Mouse (Mus musculus) splenic B cell, adult 2 months (primary cell): ENCODE measurements around the gene Uggt2.

ENCODE experiments used
- DNase-seq: peaks from one replicate; pipeline ENCODE4 v3.0.0-alpha.2; 2011; ENCODE audit warnings: low read depth, low spot score
- H3K27me3 ChIP-seq: 2 replicates; pipeline ENCODE4 v1.6.1; 2012; ENCODE audit warnings: mild to moderate bottlenecking, low read length, moderate library complexity, mixed read lengths; ENCODE audit not compliant: control insufficient read depth, poor library complexity, insufficient read depth, severe bottlenecking
- H3K36me3 ChIP-seq: 2 replicates; pipeline ENCODE4 v1.6.1; 2012; ENCODE audit warnings: mild to moderate bottlenecking, low read length, moderate library complexity, mixed read lengths; ENCODE audit not compliant: control insufficient read depth, poor library complexity, insufficient read depth, severe bottlenecking

Uggt2 gene

GRCm38 (mm10) chr14:119098851-119099569, at the start of gene Uggt2:
Gene Uggt2 (minus strand): TSS chr14:119099430.
- H3K27me3 ChIP-seq = no peaks in the 10 kb centered on the region
- DNase-seq = no peak
- H3K36me3 ChIP-seq = no peaks in the 10 kb centered on the region

- Histone ChIP-seq H3K36me3 (no peaks in the 10 kb centered on the region), H3K27me3 (no peaks in the 10 kb centered on the region)
- no peak for DNase-seq
Measured at GRCm38 (mm10) chr14:119139381-119139950, 40.2 kb upstream of the Uggt2 start.

GRCm38 (mm10) chr14:119138786-119139100, 39.5 kb upstream of the Uggt2 start:
- Histone ChIP-seq H3K27me3 (no peaks in the 10 kb centered on the region), H3K36me3 (no peaks in the 10 kb centered on the region)
- DNase-seq = no peak

- no peaks in the 10 kb centered on the region for H3K27me3 ChIP-seq
- no peaks in the 10 kb centered on the region for H3K36me3 ChIP-seq
- DNase-seq = no peak
Measured at GRCm38 (mm10) chr14:119137906-119138785, 38.9 kb upstream of the Uggt2 start, which contains the start of gene Hs6st3. Gene Hs6st3 (plus strand): TSS chr14:119138341.

- Histone ChIP-seq H3K36me3 (no peaks in the 10 kb centered on the region), H3K27me3 (no peaks in the 10 kb centered on the region)
- no peak for DNase-seq
Measured at GRCm38 (mm10) chr14:119137512-119137905, 38.3 kb upstream of the Uggt2 start.

GRCm38 (mm10) chr14:119127330-119127729, 28.1 kb upstream of the Uggt2 start:
- Histone ChIP-seq H3K27me3 (no peaks in the 10 kb centered on the region), H3K36me3 (no peaks in the 10 kb centered on the region)
- DNase-seq = no peak

GRCm38 (mm10) chr14:119125840-119126239, 26.6 kb upstream of the Uggt2 start:
- Histone ChIP-seq H3K36me3 (no peaks in the 10 kb centered on the region), H3K27me3 (no peaks in the 10 kb centered on the region)
- DNase-seq = no peak

GRCm38 (mm10) chr14:119124061-119124460, 24.8 kb upstream of the Uggt2 start:
- H3K27me3 ChIP-seq = no peaks in the 10 kb centered on the region
- no peaks in the 10 kb centered on the region for H3K36me3 ChIP-seq
- no peak for DNase-seq

GRCm38 (mm10) chr14:119123582-119123981, 24.4 kb upstream of the Uggt2 start:
- no peak for DNase-seq
- Histone ChIP-seq H3K27me3 (no peaks in the 10 kb centered on the region), H3K36me3 (no peaks in the 10 kb centered on the region)

GRCm38 (mm10) chr14:119112558-119112957, 13.3 kb upstream of the Uggt2 start:
- no peak for DNase-seq
- Histone ChIP-seq H3K36me3 (no peaks in the 10 kb centered on the region), H3K27me3 (no peaks in the 10 kb centered on the region)

- no peak for DNase-seq
- no peaks in the 10 kb centered on the region for H3K36me3 ChIP-seq
- no peaks in the 10 kb centered on the region for H3K27me3 ChIP-seq
Measured at GRCm38 (mm10) chr14:119109776-119110218, 10.6 kb upstream of the Uggt2 start.

- Histone ChIP-seq H3K27me3 (no peaks in the 10 kb centered on the region), H3K36me3 (no peaks in the 10 kb centered on the region)
- no peak for DNase-seq
Measured at GRCm38 (mm10) chr14:119108776-119109301, 9.6 kb upstream of the Uggt2 start.

GRCm38 (mm10) chr14:119107591-119107990, 8.4 kb upstream of the Uggt2 start:
- Histone ChIP-seq H3K36me3 (no peaks in the 10 kb centered on the region), H3K27me3 (no peaks in the 10 kb centered on the region)
- DNase-seq = no peak

GRCm38 (mm10) chr14:119099570-119099891, 301 bp upstream of the Uggt2 start:
- DNase-seq = no peak
- Histone ChIP-seq H3K27me3 (no peaks in the 10 kb centered on the region), H3K36me3 (no peaks in the 10 kb centered on the region)

- Histone ChIP-seq H3K36me3 (no peaks in the 10 kb centered on the region), H3K27me3 (no peaks in the 10 kb centered on the region)
- DNase-seq = no peak
Measured at GRCm38 (mm10) chr14:119061811-119062210, 37.4 kb downstream of the Uggt2 start.
